Mouse (Mus musculus): Measurements from ENCODE around the gene Ttc37.

Ttc37 gene

DNA sequence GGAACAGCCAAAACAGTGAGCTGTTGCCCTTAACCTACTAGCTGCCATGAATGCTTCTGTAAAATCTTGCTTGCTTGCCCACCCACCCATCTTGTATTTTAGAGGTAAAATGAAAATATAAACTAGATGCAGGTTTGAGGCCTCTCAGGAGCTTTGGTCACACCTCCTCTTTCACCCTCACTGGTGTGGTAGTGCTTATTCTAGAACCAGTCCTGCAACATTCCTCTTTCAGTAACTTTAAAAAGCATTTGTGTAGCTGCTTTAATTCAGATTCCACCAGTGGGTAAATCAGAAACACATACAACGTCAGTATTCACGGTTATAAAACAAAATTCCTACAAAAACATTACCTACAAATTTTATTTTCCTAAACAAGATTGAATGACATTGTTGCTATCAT, 62.1 kb downstream of the Ttc37 start:
- DNase-seq: no peak

- DNase-seq: no peak
Observed at GRCm38 (mm10) chr13:76174297-76174696, 75.8 kb downstream of the Ttc37 start.

GRCm38 (mm10) chr13:76178700-76179099, 80.2 kb downstream of the Ttc37 start:
- DNase-seq: no peak

- no peak for DNase-seq
Observed at GRCm38 (mm10) chr13:76187651-76188050, 89.1 kb downstream of the Ttc37 start.

DNA sequence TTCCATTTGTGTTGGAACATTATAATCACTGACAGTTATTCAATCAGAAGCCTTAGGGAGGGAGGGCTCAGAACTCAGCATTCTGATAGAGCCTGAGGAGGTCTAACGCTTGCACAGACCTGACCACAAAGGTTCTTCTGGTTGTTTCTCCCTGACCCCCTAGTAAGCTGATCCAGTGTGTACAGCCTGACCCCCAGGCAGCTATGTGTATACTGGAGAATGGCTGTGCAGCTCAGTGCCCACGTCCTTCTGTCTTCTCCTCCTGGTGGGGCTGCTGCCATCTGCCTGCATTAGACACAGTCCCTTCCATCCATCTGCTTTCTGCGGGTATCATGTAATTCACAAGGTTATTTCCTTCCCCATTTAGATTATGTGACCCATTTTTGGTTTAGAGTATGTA, 90.7 kb downstream of the Ttc37 start:
- no peak for DNase-seq

DNA sequence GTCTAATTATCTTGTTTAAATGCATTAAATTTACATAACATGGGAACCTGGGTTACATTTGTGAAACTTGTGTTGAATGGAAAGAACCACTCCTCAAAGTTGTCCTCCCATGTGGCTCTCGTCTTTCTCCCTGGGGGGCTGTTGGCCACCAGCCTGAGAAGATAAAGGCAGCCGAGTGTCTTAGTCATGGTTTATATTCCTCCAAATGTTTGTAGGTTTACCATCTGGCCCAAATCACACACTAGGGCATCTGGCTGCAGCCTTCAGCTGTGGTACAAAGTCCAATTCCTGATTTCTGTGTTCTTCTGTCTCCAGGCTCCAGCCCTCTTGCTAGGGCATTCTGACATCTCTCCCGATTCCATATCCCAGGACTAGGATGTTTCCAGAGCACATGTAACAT, 91.7 kb downstream of the Ttc37 start:
- no peak for DNase-seq

DNA sequence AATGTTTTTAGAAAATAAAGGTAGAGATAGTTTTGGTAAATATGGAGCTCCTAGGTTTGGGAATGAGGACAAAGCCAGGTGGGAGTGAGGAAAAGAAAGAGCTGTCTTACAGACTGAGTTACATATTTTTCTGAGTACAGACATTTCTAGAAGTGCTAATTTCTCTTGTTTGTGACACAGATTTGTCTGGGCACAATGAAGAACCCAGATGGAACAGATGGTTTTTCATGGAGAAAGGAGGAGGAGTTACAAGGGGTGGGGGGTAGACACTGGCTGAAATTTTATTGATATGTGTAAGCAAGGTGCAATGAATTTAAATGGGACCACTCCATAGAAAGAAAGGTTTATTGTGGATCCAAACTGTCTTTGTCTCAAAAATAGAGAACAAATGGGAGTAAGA, 96.4 kb downstream of the Ttc37 start:
- DNase-seq: no peak

- DNase-seq: no peak
Observed at GRCm38 (mm10) chr13:76195431-76196138, 97.1 kb downstream of the Ttc37 start.

- no peak for DNase-seq
Observed at GRCm38 (mm10) chr13:76197297-76197848, 98.8 kb downstream of the Ttc37 start.

GRCm38 (mm10) chr13:76199943-76200342, 101.4 kb downstream of the Ttc37 start:
- no peak for DNase-seq

DNA sequence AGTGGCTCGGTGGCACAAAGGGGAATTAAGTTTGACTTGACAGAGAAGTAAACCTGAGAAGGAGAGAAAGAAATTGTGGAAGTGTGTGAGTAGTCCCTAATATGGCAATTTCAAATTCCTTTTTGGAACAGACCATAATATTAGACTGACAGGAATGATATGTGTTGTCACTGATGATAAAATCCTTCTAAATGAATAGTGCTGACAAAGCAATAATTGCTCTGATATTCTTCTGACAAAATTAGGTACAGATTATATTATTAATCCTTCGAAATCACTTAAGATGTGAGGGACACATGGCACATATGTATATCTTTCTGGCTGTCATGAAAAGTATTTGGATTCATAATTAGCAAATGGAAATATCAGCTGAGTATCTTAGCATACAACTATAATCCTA, 116.4 kb downstream of the Ttc37 start:
- DNase-seq: no peak

GRCm38 (mm10) chr13:76215397-76215796, 116.9 kb downstream of the Ttc37 start:
- no peak for DNase-seq
